Mouse (Mus musculus) brain, embryonic 14.5 days (tissue): ENCODE measurements around the gene Trpm3.

Source experiments
- CTCF ChIP-seq: fragments of 200-500 bp; IDR thresholded peaks from 2 replicates; pipeline ENCODE4 v1.5.1; 2012; ENCODE audit warnings: inconsistent platforms, mild to moderate bottlenecking, moderate library complexity, borderline replicate concordance; ENCODE audit not compliant: insufficient read depth, insufficient read length; ENCODE audit errors: extremely low read depth
- POLR2A ChIP-seq: fragments of 200-500 bp; IDR thresholded peaks from 2 replicates; pipeline ENCODE4 v1.6.1; 2012; ENCODE audit warnings: mild to moderate bottlenecking, inconsistent platforms, borderline replicate concordance; ENCODE audit not compliant: poor library complexity, insufficient read depth, insufficient read length, severe bottlenecking; ENCODE audit errors: extremely low read depth

DNA sequence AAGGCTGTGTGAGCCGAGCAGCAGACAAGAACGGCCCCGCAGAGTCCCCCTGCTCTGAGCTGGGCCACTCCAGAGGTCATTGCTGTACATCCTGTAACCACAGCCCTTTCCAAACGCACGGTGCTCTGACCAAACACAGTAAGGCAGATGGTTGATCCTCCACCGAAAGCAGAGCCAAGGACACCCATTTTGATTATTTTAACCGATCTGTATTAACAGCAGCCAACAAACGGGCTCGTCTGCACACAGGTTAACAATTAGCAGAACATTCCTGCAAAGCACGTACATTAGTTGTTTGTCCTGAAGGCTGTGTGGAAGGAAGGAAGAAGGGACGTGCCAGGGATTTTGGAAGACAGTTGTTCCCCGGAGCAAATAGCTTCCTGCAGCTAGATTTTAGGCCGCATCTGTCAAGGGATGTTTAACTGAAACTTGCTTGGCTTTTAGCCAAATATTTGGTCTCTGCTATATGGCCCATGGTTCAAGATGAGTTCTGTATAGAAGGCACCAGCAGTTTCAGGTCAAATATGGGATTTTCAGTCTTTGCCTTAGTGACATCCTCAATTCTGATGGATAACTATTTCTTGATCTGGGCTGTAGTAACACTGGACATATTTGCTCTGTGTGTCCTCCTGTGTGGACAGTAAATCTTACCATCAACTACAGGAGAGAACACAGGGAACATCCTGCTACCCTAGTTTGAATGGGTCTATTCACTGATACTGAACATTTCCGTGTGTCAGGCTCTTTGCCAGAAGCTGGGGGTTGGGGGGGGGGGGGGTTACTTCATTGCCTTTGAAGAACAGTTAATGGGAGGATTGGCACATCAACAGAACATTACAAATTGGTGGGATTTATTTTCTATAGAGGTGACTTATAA lies 800.2 kb downstream of the Trpm3 start:
- TF ChIP-seq CTCF (no peak), POLR2A (no peak)
